9 mouse cellular contexts compared by ENCODE assay signal in the genomic region with DNA sequence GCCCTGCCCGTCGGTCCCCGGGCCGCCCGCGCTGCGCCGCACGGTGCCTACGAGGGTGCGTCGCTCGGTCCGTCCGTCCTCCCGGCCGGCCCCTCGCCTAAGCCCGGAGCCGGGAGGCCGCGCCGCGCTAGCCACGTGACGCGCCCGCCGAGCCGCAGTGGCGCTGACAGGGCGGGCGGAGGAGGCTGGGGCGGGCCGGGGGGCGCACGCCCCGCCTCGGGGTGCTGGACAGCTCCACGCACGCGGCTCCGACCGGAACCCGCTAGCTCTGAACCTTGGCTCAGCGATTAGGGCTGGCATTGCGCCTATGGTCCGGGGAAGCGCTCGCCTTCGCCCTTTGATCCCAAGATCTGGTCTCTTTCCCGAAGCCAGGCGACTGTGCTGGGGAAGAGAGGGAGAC. TPM values are rescaled to one million over a fixed set of nuclear protein-coding genes. Genes with fewer than 3 reads are reported as not detected.
DNase-seq lines count a peak whose midpoint lies in the region; ATAC-seq and TF ChIP-seq lines count a peak whose summit lies in the region.
"Had no signal": no experiment of that assay in that cellular context is flagged by ENCODE, and none has a peak within 500 bp of the region (broad histone marks: within the 10 kb centered on the region; RNA-seq: fewer than 3 reads in every experiment).

A gene (minus strand): TSS at position 274 of the 400 bp plus-strand sequence.

- peak; percentile 94 for ATAC-seq in lung, embryonic 16.5 days (ENCODE audit: low read depth)

- H3K4me3 ChIP-seq in ES-E14 (ENCODE audit: insufficient read depth in 1 of 2, low read depth in 1 of 2, low read length in 2 of 2, poor library complexity in 1 of 2, severe bottlenecking in 1 of 2) = peak within 1 kb of the TSS; percentile 84 to 93
- H3K4me3 ChIP-seq in cerebellum, adult 2 months (replicated peaks; ENCODE audit: insufficient read depth, low read depth, low read length) = peak within 1 kb of the TSS; percentile 89
- H3K4me3 ChIP-seq in hindbrain, embryonic 10.5 days = peak within 1 kb of the TSS; percentile 88
- H3K4me3 ChIP-seq in lung, embryonic 16.5 days (ENCODE audit: low read length) = peak within 1 kb of the TSS; percentile 67

- peak within 1 kb of the TSS; percentile 76 for H3K9ac ChIP-seq in ES-E14 (ENCODE audit: insufficient read depth, low read depth, low read length, poor library complexity, severe bottlenecking)
- H3K9ac ChIP-seq in lung, embryonic 16.5 days (ENCODE audit: low read length) = peak within 1 kb of the TSS; percentile 76

- H3K4me1 ChIP-seq in ES-E14 (ENCODE audit: control insufficient read depth in 2 of 2, insufficient read depth in 2 of 2, low read length in 2 of 2, poor library complexity in 1 of 2) = no peaks in the 10 kb centered on the region
- H3K4me1 ChIP-seq in cerebellum, adult 2 months (ENCODE audit: control insufficient read depth, insufficient read depth, low read length) = peaks cover 10% of the 10 kb centered on the region
- H3K4me1 ChIP-seq in hindbrain, embryonic 10.5 days (replicated peaks) = peaks cover 31% of the 10 kb centered on the region
- peaks cover 5% of the 10 kb centered on the region; the same call in 1 of the 2 replicates for H3K4me1 ChIP-seq in lung, embryonic 16.5 days (replicated peaks; ENCODE audit: control insufficient read depth, insufficient read depth, low read length)

- H3K4me2 ChIP-seq in lung, embryonic 16.5 days (ENCODE audit: low read depth, low read length) = peak within 1 kb of the TSS; percentile 85

- H3K27ac ChIP-seq in ES-E14 (ENCODE audit: insufficient read depth, low read depth, low read length, poor library complexity, severe bottlenecking) = no peak within 1 kb of the TSS
- peak within 1 kb of the TSS; percentile 95 for H3K27ac ChIP-seq in cerebellum, adult 2 months (ENCODE audit: insufficient read depth, low read length)
- H3K27ac ChIP-seq in hindbrain, embryonic 10.5 days = peak within 1 kb of the TSS; percentile 97
- H3K27ac ChIP-seq in lung, embryonic 16.5 days (ENCODE audit: low read length) = no peak within 1 kb of the TSS

- H3K27me3 ChIP-seq in cerebellum, adult 2 months (ENCODE audit: control insufficient read depth, insufficient read depth, low read length) = no peaks in the 10 kb centered on the region
- peaks cover 14% of the 10 kb centered on the region; the same call in 1 of the 2 replicates for H3K27me3 ChIP-seq in hindbrain, embryonic 10.5 days (ENCODE audit: insufficient read depth, poor library complexity, severe bottlenecking)
- H3K27me3 ChIP-seq in lung, embryonic 16.5 days (ENCODE audit: control insufficient read depth, insufficient read depth, low read depth, low read length) = peaks cover 5% of the 10 kb centered on the region

- peak; percentile 54 for DNase-seq in ES-E14 (ENCODE audit: low read depth, low spot score)
- peak; percentile 83 to 84 for DNase-seq in cerebellum, adult 2 months
- peak; percentile 67 for DNase-seq in forelimb bud, embryonic 11.5 days (ENCODE audit: low read depth, low spot score)
- DNase-seq in hindbrain, embryonic 10.5 days (ENCODE audit: low spot score) = peak; percentile 79
- DNase-seq in layer of hippocampus, postnatal 14 days (ENCODE audit: low spot score in 2 of 2) = peak; percentile 62 to 65
- peak; percentile 83 for DNase-seq in retina, postnatal 1 day
- no peak for DNase-seq in thymus, adult 18-20 months

- peak; percentile 46 for TF ChIP-seq POLR2A in cerebellum, adult 2 months (IDR thresholded peaks at IDR 0.05; ENCODE audit: borderline replicate concordance, insufficient read depth, low read length)

- in situ Hi-C loops in ES-E14 (cut with MboI; ENCODE audit: low sequenced_read_pairs in 2 of 2, unreplicated experiment in 2 of 2) = no loop called here

- WGBS in cerebellum, adult 2 months = under 1% methylated on average over 53 of the region's 53 CpGs
- WGBS in hindbrain, embryonic 10.5 days = under 1% methylated on average over 53 of the region's 53 CpGs
- 1% methylated on average over 41 of the region's 53 CpGs for WGBS in lung, embryonic 16.5 days

- H3K36me3 ChIP-seq in ES-E14 (ENCODE audit: control insufficient read depth, insufficient read depth, low read length, poor library complexity, severe bottlenecking) = no peaks in the 10 kb centered on the region; the same call in 1 of the 2 replicates
- H3K36me3 ChIP-seq in hindbrain, embryonic 10.5 days = peaks cover 32% of the 10 kb centered on the region
- H3K36me3 ChIP-seq in lung, embryonic 16.5 days (ENCODE audit: control insufficient read depth, insufficient read depth, low read length) = no peaks in the 10 kb centered on the region

- no peak for TF ChIP-seq CTCF in cerebellum, adult 2 months (IDR thresholded peaks at IDR 0.05; ENCODE audit: borderline replicate concordance, insufficient read depth, low read depth, low read length)

- no peaks in the 10 kb centered on the region for H3K9me3 ChIP-seq in ES-E14 (ENCODE audit: control insufficient read depth, insufficient read depth, low read depth, low read length)
- no peaks in the 10 kb centered on the region for H3K9me3 ChIP-seq in hindbrain, embryonic 10.5 days
- no peaks in the 10 kb centered on the region for H3K9me3 ChIP-seq in lung, embryonic 16.5 days (ENCODE audit: control insufficient read depth, low read length)

TF ChIP-seq in ES-E14, 5 proteins besides CTCF, POLR2A, EP300 and RAD21:
- no peak for TF ChIP-seq MAFK (IDR thresholded peaks at IDR 0.05; ENCODE audit: insufficient read depth, low read depth, low read length)
- no peak for TF ChIP-seq ZNF384 (IDR thresholded peaks at IDR 0.05; ENCODE audit: low read depth, low read length)
- no peak for TF ChIP-seq CHD2 (IDR thresholded peaks at IDR 0.05; ENCODE audit: low read depth, low read length)
- TF ChIP-seq ZC3H11A (IDR thresholded peaks at IDR 0.05; ENCODE audit: borderline replicate concordance, low read depth, low read length) = no peak
- no peak for TF ChIP-seq HCFC1 (IDR thresholded peaks at IDR 0.05; ENCODE audit: borderline replicate concordance, insufficient read depth, low read length)

RNA-seq across cellular contexts. Expression of the gene that starts here (rescaled TPM):
- 3.1 and 3.7 TPM in 2 replicates for total RNA-seq in ES-E14 (2012; rRNA removed)
- 62.9 and 64.7 TPM in 2 replicates for polyA plus RNA-seq in cerebellum, adult 2 months (2012; rRNA removed)
- 13.1 and 13.7 TPM in 2 replicates for polyA plus RNA-seq in hindbrain, embryonic 10.5 days (2016; fragmentation: Nextera tagmentation; extraction: Ambion mirVana)
- total RNA-seq in layer of hippocampus, postnatal 14 days (2021) = 10 to 100 TPM; 75.0 to 75.7 TPM
- polyA plus RNA-seq in lung, embryonic 16.5 days (2015; fragmentation: Nextera tagmentation; extraction: Ambion mirVana) = 5.9 and 6.7 TPM in 2 replicates
- total RNA-seq: MEL had no signal

Comparison
In these comparisons a context has a peak if more than half of its experiments do, and no peak if none do; other contexts are left out.
1. RNA of the gene that starts here (total RNA-seq): 75.0 to 75.7 TPM in layer of hippocampus, postnatal 14 days; 3.1 to 3.7 TPM in ES-E14; every median in the first group is over 10 times any median in the second.
2. DNase-seq: peak in ES-E14 (single experiment), cerebellum, adult 2 months (2 of 2), forelimb bud, embryonic 11.5 days (single experiment), hindbrain, embryonic 10.5 days (single experiment), layer of hippocampus, postnatal 14 days (2 of 2) and retina, postnatal 1 day (single experiment); none in thymus, adult 18-20 months (0 of 2).
3. H3K27ac ChIP-seq: peak in cerebellum, adult 2 months (single experiment) and hindbrain, embryonic 10.5 days (single experiment); none in ES-E14 (single experiment) and lung, embryonic 16.5 days (single experiment).
4. Peak in every context shown above with its lines, with median percentiles within 50 percentile points of each other: H3K4me3 ChIP-seq.